Mouse (Mus musculus) retina, postnatal 1 day (tissue): ENCODE measurements around the gene Map4k5.
A peak's percentile ranks its signal among the peaks of the same experiment; 100 is the strongest.

Experiments
- DNase-seq: peaks from one replicate; pipeline ENCODE4 v3.0.0-alpha.2; 2012

Map4k5 gene

DNA sequence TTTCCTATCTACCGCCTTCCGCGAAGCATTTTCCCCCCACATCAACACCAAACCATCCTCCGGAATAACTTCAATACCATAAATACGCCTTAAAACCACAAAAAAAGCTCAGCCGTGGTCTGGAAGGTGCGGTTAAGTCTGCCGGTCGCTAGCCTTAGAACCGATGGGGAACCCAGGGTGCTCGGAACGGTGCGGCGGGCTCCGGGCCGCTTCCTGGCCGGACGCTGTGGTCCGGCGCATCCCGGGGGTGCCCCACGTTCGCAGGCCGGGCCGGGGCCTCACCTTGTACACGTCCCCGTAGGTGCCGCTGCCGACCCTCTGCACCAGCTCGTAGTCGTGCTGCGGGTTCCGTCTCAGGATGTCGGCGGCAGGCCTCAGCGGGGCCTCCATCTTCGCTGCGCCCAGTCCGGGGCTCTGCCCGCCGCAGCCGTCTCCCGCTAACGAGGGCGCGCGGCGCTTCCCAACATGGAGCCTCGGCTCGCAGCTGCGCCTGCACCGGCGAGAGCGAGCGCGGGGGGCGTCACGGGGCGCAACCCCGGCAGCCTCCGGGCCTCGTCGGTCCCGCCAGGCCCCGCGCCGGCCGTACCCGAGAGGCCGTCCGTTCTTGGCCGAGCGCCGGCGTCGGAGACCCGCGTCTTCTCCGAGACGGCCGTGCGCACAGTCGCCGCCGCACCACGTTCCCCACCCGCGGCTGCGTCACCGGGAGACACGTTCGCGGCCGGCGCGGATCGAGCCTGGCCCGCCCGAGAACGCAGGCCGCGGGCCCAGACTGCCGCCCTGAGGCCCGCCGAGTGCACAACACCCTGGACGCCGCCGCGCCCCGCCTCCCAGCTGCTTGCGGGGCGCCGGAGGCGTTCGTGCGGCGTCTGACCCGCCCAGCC lies at the start of gene Map4k5, which contains the start of gene Atl1:
Gene Map4k5 (minus strand): TSS at position 830 of the 881 bp plus-strand sequence.
Gene Atl1 (plus strand): TSS at position 244 of the 881 bp plus-strand sequence.
- DNase-seq = peak; percentile 94

DNA sequence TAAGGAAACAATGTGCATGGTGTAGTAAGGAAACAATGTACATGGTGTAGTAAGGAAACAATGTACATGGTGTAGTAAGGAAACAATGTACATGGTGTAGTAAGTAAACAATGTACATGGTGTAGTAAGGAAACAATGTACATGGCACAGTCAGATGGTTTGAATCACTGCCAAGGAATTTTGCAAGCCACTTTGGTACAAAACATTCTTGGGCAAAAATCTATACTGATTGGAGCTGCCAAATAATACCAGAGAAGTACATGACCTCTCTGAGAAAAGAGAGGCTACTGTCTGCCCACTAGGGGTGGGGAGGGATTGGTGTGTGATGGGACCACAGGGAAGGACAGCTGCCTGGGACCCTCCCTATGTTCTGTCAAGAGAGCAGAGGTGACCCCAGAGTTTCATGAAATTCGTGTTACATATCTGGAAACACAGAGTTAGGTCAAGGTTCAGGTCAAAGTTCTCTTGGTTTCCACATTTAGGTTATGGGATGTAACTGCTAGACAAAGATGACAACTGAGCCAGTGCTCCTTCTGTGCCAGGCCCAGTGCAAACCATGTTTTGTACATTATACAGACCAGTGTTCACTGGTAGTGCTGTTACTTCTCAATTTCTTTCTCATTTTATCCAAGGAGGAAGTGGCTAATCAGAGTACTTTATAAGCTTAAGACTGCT lies 48.8 kb upstream of the Map4k5 start:
- no peak for DNase-seq

DNA sequence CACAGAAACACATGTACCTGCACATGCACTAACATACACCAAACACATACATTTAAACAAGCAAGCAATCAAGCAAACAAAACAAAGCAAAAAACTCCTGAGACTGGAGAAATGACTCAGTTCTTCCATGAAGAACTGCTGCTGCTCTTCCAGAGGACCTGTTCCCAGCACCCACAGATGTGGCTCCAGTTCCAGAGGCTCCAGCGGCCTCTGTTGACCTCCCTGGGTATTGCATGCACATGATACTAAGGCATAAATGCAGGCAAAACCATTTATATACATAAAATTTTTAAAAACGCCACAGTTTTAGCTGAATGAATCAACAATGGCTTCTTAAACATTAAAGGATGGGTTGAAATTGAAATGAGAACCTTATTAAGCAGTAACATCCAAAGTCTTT lies 46.3 kb upstream of the Map4k5 start:
- no peak for DNase-seq

DNA sequence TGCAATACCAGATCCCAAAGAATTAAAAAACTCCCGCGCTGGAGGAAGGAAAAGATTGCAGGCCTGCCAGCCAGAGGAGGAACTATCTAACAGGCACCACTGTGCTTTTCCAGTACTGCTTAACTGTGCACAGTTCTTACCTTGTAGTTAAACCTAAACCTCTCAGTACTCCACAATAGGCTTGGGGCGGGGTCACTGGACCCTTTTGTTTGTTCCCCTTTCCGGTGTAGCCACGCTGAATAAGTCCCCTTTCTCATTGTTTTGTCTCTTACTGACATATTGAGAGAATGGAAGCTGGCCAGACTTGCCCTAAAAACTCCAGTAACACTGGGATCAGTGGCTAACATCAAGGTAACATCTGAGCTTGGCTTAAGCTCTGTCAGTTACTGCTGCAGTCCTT lies 44.7 kb upstream of the Map4k5 start:
- peak; percentile 8 for DNase-seq

DNA sequence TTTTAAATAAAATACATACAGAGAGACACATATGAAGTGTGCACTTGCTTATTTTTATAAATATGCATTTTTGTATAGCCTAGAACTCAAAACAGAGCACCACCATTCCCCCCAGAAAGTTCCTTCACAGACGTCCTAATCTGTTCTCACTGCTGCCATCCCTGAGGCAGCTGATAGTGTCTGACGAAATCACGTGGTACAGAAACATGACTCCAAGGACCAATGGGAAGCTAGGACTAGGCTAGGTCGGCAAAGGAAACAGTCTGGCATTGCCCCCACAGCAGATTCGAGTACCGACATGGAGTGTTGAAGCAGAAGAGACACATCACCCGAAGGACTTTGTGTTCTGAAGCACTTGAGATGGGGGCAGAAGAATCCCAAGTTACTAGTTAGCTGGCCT lies 33.7 kb upstream of the Map4k5 start:
- peak; percentile 8 for DNase-seq

DNA sequence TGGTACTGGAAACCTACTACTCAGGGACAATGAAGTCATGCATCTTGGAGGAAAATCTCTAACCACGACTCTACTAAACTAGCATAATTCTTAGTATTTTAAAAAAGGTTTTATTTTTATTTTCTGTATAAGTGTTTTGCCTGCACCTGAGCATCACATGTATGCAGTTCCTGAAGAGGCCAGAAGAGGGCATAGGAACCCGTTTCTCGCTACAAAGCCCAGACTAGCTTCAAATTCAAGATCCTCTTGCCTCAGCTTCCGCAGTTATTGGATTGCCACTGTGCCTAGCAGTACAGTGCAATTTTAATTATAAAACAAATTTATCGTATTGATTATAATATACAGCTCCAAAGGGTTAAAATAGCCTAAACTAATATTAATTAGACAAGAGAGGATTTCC lies 31.0 kb upstream of the Map4k5 start:
- DNase-seq = peak; percentile 61

DNA sequence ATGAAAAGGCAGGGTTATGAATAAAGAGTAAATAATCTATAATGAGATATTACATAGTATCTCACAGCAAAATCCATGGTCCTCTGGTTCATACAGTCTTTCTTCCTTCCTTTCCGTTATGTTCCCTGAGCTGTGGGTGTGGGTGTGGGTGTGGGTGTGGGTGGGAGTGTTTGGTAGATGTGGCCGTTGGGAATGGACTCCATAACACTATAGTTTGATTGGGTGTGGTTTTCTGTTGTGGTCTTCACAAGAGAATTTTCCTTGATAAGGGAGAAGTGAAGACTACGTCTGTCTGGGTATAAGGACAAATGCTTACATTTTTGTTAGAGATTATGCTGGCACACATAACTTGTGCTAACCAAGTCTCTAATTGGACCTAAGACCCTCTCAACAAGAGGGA lies 30.6 kb upstream of the Map4k5 start:
- DNase-seq = no peak

DNA sequence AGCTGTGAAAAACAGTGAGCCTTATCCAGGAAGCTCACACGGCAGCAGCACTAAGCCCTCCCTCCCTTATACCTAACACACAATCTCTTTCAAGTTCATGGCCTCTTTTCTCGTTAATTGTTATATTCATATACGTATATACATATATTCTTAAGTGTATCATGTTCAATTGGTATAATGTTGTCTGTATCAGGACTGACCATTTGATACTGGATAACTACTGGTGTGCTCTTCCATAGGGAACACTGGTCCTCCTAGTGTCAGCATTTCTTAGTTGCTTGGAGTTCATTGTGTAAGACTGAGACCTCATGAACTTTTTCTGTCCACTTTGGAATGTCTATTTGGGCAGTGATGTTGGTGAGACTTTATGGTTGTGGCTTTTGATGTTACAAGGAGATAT lies 30.1 kb upstream of the Map4k5 start:
- DNase-seq = no peak

DNA sequence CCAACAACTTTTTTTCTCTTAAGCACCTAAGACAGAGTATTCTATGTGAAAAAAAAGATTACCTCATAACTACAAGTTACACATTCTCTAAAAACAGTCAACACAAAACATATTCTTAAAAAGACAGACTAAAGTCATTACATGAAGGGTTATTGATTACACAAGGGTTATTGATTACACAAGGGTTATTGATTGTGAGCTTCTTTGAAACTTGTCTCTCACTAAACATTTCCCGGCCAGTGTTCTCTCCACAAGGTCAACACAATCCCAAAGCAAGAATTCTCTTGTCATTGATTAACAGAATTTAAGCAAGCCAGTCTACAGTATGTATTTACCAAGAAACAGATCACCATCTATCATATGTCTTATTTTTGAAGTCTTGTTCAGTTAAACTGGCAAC lies 29.1 kb upstream of the Map4k5 start:
- DNase-seq = no peak

DNA sequence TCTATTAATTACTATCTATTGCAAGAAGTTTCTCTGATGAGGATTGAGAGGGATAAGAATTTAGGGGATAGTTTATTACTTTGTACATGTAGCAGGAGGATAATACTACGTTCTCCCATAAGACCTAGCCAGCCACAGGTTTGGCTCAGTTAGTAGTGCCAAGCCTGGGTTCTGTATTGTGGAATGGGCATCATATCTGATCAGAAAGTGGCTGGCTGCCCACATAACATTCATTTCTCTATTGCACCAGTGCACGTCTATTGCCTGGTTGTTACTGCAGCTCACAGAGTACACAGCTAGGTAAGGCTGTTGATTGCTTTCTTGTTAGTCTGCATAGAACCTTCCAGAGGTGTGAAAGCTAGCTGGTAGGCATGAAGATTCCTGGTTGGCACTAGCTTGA lies 24.9 kb upstream of the Map4k5 start:
- no peak for DNase-seq

DNA sequence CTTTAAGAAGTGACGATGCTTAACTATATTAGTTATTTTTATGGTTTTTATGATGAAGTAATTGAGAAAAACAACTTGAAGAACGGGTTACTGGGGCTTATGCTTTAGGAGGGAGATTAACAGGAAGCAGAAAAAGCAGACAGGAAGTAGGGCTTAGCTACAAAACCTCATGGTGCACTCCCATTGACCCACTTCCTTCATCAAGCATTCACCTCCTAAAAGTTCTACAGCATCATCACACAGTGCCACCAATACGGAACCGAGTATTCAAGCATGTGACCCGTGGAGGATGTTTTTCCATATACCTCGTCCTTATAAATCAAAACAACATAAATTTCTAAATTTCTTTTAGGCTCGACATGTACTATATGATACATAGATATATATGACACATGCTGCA lies 19.7 kb upstream of the Map4k5 start:
- DNase-seq = no peak

DNA sequence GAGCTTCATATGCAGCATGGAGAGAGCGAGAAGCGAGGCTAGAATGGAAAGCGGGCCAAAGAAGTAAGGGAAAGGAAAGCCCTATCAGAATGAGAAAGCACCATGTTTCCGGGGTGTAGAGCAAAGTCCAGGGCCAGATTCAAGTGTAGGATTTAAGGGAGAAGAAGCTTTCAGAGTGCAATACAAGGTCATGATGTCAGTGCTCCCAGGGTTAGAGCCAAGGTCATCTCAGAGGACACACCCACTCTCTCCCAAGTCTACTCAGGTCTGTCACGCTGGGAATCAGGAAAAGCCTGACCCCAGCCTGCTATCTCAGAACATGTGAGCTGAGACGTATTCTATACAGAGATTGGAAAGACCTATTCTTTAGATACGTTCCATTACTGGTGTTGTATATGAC lies 18.9 kb upstream of the Map4k5 start:
- DNase-seq = no peak

DNA sequence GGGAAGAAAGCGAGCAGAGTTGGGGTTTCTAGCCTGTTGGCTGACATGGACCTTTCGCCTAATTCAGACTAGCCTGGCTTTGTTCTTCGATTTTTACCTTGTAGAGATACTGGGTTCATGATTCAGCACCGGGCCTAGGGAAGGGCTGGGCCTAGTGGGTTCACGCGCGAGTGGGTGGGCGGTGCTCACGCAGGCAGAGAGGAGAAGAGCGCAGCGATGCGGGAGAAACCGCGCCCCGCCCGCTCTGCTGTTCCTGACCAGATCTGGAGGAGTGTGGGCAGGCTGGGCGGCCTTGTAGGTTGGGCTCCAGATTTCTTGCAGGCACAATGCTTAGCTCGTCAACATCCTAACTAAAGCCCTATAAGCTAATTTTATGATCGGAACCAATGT lies 15.5 kb upstream of the Map4k5 start:
- DNase-seq = peak; percentile 67

DNA sequence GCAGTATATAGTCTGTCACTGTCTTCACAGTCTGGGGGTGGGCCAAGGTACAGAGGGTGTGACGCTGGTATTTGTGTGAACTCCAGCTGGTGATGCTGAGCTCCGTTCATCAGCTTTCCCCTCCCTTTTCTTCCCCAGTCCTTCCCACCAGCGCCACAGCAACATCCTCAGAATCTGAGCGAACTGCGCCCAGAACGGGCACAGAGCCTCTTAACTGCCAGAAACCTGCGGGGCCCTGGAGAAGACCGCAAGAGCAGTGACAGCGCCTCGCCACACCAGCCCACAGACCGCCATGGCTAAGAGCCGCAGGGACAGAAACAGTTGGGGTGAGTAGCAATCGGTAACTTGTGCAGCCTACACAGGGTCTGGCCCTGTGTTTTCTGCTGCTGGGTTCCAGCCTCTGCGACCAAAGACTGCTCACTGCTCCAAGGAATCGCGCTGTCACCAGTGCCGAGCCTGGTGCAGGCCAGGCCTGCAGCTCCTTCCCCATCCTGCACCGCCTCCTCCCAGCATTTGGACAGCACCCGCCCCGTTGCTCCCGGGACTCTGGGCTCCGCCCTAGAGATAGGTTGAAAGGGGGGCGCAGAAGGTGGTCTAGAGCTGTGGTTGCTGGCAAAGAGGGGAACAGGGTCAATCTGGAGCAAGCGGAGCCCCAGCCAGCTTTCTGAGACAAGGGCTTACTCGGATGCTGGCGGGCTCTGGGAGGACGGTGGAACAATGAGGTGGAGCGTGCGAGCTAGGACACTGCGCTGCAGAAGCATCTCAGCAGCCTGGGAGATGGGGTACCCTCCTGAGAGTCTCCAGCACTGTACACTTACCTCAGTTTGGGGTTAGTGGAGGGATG lies 14.9 kb upstream of the Map4k5 start:
- DNase-seq = peak; percentile 76

DNA sequence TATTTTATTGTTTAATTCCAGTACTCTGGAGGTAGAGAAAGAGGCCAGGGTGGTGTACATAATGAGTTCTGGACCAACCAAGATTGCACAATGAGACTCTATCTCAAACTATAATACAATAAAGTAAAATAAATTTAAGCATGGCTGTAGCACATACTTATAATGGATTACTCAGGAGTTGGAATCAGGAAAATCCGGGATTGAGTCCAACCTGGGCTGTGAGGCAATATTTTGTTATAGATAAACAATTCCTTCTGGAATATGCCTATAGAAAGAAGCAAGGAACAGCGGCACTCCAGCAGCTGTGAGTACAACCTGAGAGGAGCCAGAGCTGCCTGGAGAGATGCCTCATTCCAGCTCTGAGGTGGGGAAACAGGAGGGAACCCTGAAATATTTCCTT lies 12.0 kb upstream of the Map4k5 start:
- DNase-seq = no peak

DNA sequence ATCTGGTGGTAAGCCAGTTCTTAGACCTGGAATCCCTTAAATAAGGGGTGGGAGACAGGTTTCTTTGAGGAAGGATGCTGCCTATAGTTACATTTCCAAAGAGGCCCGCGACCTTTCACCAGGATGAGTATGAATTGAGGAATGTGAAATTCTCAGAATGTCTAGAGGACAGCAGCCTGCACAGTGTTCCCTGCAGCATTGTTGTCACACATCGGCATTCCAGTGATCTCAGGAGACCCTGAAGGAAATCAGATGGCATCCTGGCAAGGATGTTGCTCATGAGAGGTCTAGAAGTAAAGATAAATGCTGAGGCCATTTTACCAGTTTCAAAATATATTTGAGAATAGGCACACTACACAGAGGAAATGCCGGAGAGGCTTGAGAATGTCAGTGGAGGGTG lies 5.1 kb upstream of the Map4k5 start:
- no peak for DNase-seq

DNA sequence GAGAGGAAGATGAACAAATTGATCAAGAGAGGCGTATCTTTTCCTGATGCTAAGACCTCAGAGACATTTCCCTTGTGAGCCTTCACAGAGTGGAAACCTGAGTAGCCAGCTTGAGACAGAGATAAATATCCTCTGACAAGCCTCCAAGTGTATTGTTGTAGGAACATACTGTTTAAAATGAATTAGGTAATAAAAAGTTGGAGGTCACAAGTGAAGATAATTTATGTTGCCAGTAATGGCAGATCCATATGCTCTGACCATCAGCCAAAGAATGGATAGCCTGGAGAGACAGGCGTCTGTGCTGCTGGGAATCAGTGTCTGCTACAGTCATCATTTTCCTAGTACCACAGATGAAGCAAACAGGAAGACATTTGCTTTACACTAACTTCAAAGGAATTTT lies 2.0 kb upstream of the Map4k5 start:
- DNase-seq = no peak

DNA sequence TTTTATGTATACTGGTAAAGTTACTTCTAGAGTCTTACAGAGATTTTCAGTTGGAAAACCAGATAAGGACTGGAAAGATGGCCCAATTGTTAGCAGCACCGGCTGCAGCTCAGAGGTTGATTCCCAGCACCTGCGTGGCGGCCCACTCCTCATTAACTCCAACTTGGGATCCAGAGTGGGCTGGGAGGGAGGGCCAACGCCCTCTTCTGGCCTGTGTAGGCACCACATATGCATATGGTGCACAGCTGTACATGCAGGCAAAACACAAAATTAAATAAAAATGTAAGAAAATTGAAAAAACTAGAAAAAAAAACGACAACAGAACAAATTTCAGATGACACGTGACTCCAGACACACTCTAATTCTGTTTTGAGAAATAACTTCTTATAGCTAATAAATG lies 927 bp upstream of the Map4k5 start:
- DNase-seq = no peak

DNA sequence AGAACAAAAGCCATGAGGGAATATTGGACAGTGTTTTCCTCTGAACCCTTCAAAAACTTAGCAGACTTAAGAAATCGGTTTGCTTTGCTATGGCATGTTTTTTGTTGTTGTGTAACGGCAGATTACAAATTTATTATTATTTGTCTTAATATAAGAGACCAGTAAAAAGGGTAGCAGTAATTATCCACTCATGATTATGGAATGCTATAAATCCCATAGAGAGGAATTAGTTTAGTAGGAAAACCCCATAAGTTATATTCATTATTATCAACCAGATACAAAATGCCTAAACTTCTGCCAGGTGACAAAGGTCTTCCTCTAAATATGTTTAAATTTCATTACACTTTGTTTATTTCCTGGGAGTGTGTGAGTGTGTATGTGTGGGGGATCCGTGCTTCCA lies 1.3 kb downstream of the Map4k5 start:
- DNase-seq = no peak

DNA sequence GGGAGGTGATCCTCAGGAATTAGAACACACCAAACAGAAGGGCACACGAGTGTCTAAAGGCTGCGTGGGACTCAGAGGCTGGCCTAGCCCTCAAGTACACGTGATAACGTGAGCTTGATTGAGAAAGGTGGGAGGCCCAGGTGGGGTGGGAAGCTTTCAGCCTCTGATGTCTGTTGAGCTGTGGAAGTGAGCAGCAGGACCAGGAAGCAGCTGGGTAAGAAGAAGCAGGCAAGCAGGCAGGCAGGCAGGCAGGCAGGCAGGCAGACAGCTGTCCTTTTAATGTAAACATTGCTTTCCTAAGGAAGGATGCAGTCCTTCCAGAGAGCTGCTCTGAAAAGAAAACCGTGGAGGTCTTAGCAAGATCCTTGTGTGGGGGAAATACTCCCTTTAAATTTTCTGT lies 2.5 kb downstream of the Map4k5 start:
- DNase-seq = peak; percentile 33

DNA sequence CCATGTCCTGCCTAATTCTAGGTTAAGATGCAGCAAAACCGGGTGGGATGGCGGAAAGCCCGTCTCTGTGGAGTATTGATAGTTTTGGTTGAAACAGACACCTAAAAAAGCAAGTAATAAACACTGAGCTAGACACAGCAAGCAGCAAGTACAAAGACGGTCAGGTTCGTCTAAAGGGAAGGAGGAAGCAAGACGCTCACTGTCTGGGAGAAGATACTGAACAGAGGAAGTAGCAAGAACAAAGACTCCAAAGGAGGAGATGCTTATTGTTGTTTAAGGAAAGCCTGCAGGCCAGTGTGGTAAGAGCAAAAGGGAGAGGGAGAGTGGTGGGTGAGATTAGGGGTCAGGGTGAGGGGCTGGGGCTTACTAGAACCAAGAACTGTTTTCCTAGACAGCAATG lies 2.9 kb downstream of the Map4k5 start:
- no peak for DNase-seq

DNA sequence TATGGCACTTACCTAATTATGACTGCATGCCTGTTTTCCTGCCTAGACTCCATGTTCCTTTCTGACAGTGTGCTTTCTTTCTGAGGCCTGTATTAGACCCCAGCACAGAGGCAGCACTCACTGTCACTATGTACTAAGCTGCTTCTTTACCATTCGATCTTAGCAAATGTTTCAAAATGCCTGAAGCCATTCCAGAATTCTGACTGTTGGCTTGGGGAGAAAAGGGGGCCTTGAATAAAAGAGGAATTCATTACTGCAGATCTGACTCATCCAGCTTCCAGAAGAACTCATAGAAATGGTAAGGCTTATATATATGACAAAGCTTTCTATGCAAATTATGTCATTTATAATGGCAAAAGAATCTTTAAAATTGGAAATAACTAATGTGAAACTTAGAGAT lies 4.7 kb downstream of the Map4k5 start:
- no peak for DNase-seq

DNA sequence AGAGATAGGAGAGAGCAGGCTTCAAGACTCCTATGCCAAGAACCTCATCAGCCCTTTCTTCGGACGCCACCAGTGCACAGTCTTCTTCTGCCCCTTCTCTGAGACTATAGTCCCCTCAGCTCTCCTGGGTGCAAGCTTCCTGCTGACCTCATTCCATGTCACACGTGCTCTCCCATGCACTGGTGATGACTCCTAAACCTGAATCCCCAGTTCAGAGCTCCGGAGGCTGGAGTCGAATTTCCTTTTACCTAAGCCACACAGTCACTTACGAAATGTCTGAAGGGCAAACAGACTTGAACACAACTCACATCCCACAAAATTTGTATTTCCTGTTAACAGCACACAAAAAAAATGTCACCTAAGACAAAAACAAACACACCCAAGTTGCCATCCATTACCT lies 5.2 kb downstream of the Map4k5 start:
- no peak for DNase-seq
